Mouse (Mus musculus) olfactory bulb, adult 2 months (tissue): ENCODE measurements around the gene Tapt1.

Source experiments
- CTCF ChIP-seq: fragments of 200-500 bp; IDR thresholded peaks from 2 replicates; pipeline ENCODE4 v1.5.1; 2012; ENCODE audit warnings: low read depth, mild to moderate bottlenecking, low read length, moderate library complexity; ENCODE audit not compliant: insufficient read depth
- POLR2A ChIP-seq: fragments of 200-500 bp; IDR thresholded peaks from 2 replicates; pipeline ENCODE4 v1.6.1; 2012; ENCODE audit warnings: mild to moderate bottlenecking, low read depth, low read length, moderate library complexity; ENCODE audit not compliant: insufficient read depth

- TF ChIP-seq POLR2A (no peak), CTCF (no peak)
These were observed 66.6 kb downstream of the Tapt1 start for GRCm38 (mm10) chr5:44159679-44160438.
